Mouse (Mus musculus) left cerebral cortex, adult 2 months (tissue): ENCODE results near the gene Zfp13. TPM values are rescaled to one million over a fixed set of nuclear protein-coding genes. Genes with fewer than 3 reads are reported as not detected.
A peak's percentile ranks its signal among the peaks of the same experiment; 100 is the strongest.

Source experiments
- DNase-seq, 2 experiments: peaks; one replicate each; pipeline ENCODE4 v3.0.0; 2021 to 2022; ENCODE audit warnings: low spot score in 2 of 2, mixed read lengths in 1 of 2; ENCODE audit errors: extremely low spot score in 1 of 2
- H3K27ac ChIP-seq: fragments of 200-600 bp; 2 replicates; pipeline ENCODE4 v1.8.1; 2022
- H3K4me3 ChIP-seq: fragments of 200-600 bp; 2 replicates; pipeline ENCODE4 v1.8.1; 2022
- CTCF ChIP-seq: fragments of 200-600 bp; IDR thresholded peaks from 2 replicates; pipeline ENCODE4 v1.8.1; 2022; ENCODE audit warnings: antibody characterized with exemption, mild to moderate bottlenecking, moderate library complexity
- intact Hi-C: fragments of 180-260 bp; cut with DNase I; formaldehyde crosslinking; loops from one replicate; pipeline ENCODE4 v1.15.1; 2025
- total RNA-seq, 2 experiments: library from RNA; stranded (reverse); gene quantifications; 2 replicates each; pipeline ENCODE4 v1.2.3; 2021

Gene Zfp13
- total RNA-seq, 2 experiments from 2014 or later = 24.7 to 32.0 TPM

GRCm38 (mm10) chr17:23555243-23555916 lies 43.9 kb downstream of the Zfp13 start:
- intact Hi-C loops = loop anchor here (10.0 kb wide), 1 partner anchor 1131 kb away; the partner anchor contains the start of gene Zfp946
- no peak for TF ChIP-seq CTCF
- Histone ChIP-seq H3K27ac (no peak overlapping the region), H3K4me3 (no peak overlapping the region)
- no peak for DNase-seq

GRCm38 (mm10) chr17:23554321-23554720 lies 45.0 kb downstream of the Zfp13 start:
- intact Hi-C loops = loop anchor here (5.0 to 10.0 kb wide), 3 partner anchors 118 to 1130 kb away; partner anchors contain the start of genes Hcfc1r1, Thoc6, Zfp945 and Zfp946
- TF ChIP-seq CTCF = no peak
- no peak for DNase-seq
- no peak overlapping the region for H3K4me3 ChIP-seq
- H3K27ac ChIP-seq = no peak overlapping the region

GRCm38 (mm10) chr17:23553634-23554120 lies 45.6 kb downstream of the Zfp13 start:
- H3K4me3 ChIP-seq = no peak overlapping the region
- peak in 1 of 2 experiments; percentile 9 for DNase-seq
- no peak for TF ChIP-seq CTCF
- intact Hi-C loops = loop anchor here (5.0 to 10.0 kb wide), 3 partner anchors 119 to 1129 kb away; partner anchors contain the start of genes Hcfc1r1, Thoc6, Zfp945 and Zfp946
- no peak overlapping the region for H3K27ac ChIP-seq

GRCm38 (mm10) chr17:23552896-23553633 lies 46.2 kb downstream of the Zfp13 start:
- Histone ChIP-seq H3K4me3 (no peak overlapping the region), H3K27ac (no peak overlapping the region)
- TF ChIP-seq CTCF = no peak
- DNase-seq = no peak
- intact Hi-C loops = loop anchor here (5.0 to 10.0 kb wide), 3 partner anchors 119 to 1128 kb away; partner anchors contain the start of genes Hcfc1r1, Thoc6, Zfp945 and Zfp946

GRCm38 (mm10) chr17:23551963-23552362 lies 47.3 kb downstream of the Zfp13 start:
- no peak for DNase-seq
- TF ChIP-seq CTCF = no peak
- no peak overlapping the region for H3K4me3 ChIP-seq
- no peak overlapping the region for H3K27ac ChIP-seq
- intact Hi-C loops = loop anchor here (5.0 to 10.0 kb wide), 3 partner anchors 120 to 1127 kb away; partner anchors contain the start of genes Hcfc1r1, Thoc6, Zfp945 and Zfp946

- peak overlapping the region; percentile 63 for H3K4me3 ChIP-seq
- peak overlapping the region; percentile 75 for H3K27ac ChIP-seq
- intact Hi-C loops = loop anchor here (5.0 to 10.0 kb wide), 3 partner anchors 121 to 1127 kb away; partner anchors contain the start of genes Hcfc1r1, Thoc6, Zfp945 and Zfp946
- no peak for TF ChIP-seq CTCF
- DNase-seq = no peak
Observed at GRCm38 (mm10) chr17:23551416-23551815, 47.9 kb downstream of the Zfp13 start.

GRCm38 (mm10) chr17:23550856-23551255 lies 48.4 kb downstream of the Zfp13 start:
- Histone ChIP-seq H3K4me3 (peak overlapping the region; percentile 63), H3K27ac (peak overlapping the region; percentile 75)
- TF ChIP-seq CTCF = no peak
- intact Hi-C loops = loop anchor here (5.0 to 10.0 kb wide), 3 partner anchors 121 to 1126 kb away; partner anchors contain the start of genes Hcfc1r1, Thoc6, Zfp945 and Zfp946
- no peak for DNase-seq

GRCm38 (mm10) chr17:23550188-23550791 lies 49.0 kb downstream of the Zfp13 start:
- peak; percentile 95 to 99 for DNase-seq
- H3K27ac ChIP-seq = peak overlapping the region; percentile 75
- H3K4me3 ChIP-seq = peak overlapping the region; percentile 63
- TF ChIP-seq CTCF = no peak
- intact Hi-C loops = loop anchor here (5.0 to 10.0 kb wide), 3 partner anchors 122 to 1125 kb away; partner anchors contain the start of genes Hcfc1r1, Thoc6, Zfp945 and Zfp946

- peak overlapping the region; percentile 66 for H3K27ac ChIP-seq
- intact Hi-C loops = loop anchor here (5.0 to 10.0 kb wide), 3 partner anchors 357 to 815 kb away; partner anchors contain the start of gene Zfp40
- H3K4me3 ChIP-seq = peak overlapping the region; percentile 63
- peak; percentile 17 to 29 for DNase-seq
- TF ChIP-seq CTCF = no peak
Observed at GRCm38 (mm10) chr17:23549441-23549840, 49.8 kb downstream of the Zfp13 start.

GRCm38 (mm10) chr17:23548615-23549014 lies 50.7 kb downstream of the Zfp13 start:
- Histone ChIP-seq H3K27ac (peak overlapping the region; percentile 66), H3K4me3 (peak overlapping the region; percentile 63)
- intact Hi-C loops = loop anchor here (5.0 to 10.0 kb wide), 3 partner anchors 356 to 814 kb away; partner anchors contain the start of gene Zfp40
- peak; percentile 90 to 96 for DNase-seq
- no peak for TF ChIP-seq CTCF
